Mouse (Mus musculus): ENCODE measurements around the gene Diaph2.

- TF ChIP-seq CTCF (IDR thresholded peaks at IDR 0.05; ENCODE audit: low read depth) (no peak), EP300 (IDR thresholded peaks at IDR 0.05; ENCODE audit: low read depth) (no peak)
Measured at GRCm38 (mm10) chrX:130189250-130189649, 439.7 kb downstream of the Diaph2 start.

Data from heart, postnatal 0 days (tissue).